Mouse (Mus musculus) small intestine, adult 2 months (tissue): ENCODE data around the gene Nfkbiz.

Source experiments
- CTCF ChIP-seq: fragments of 200-500 bp; IDR thresholded peaks from 2 replicates; pipeline ENCODE4 v1.5.1; 2012; ENCODE audit warnings: low read depth, mild to moderate bottlenecking, control low read depth, inconsistent platforms, low read length, moderate library complexity, mixed read lengths; ENCODE audit not compliant: insufficient replicate concordance, insufficient read length; ENCODE audit errors: extremely low read depth
- POLR2A ChIP-seq: fragments of 200-500 bp; IDR thresholded peaks from 2 replicates; pipeline ENCODE4 v1.6.1; 2012; ENCODE audit warnings: low read depth, mild to moderate bottlenecking, control low read depth, inconsistent platforms, low read length, moderate library complexity

GRCm38 (mm10) chr16:55782911-55783310, 55.8 kb downstream of the Nfkbiz start:
- no peak for TF ChIP-seq POLR2A
- no peak for TF ChIP-seq CTCF
